Mouse (Mus musculus) ES-Bruce4 (cell line): ENCODE data around the gene Toe1.

ENCODE experiments used
- CTCF ChIP-seq: IDR thresholded peaks from one replicate; pipeline ENCODE4 v1.8.1; 2011; ENCODE audit warnings: low read depth, low read length
- POLR2A ChIP-seq: IDR thresholded peaks from one replicate; pipeline ENCODE4 v1.8.1; 2011; ENCODE audit warnings: low read length; ENCODE audit not compliant: insufficient read depth

DNA sequence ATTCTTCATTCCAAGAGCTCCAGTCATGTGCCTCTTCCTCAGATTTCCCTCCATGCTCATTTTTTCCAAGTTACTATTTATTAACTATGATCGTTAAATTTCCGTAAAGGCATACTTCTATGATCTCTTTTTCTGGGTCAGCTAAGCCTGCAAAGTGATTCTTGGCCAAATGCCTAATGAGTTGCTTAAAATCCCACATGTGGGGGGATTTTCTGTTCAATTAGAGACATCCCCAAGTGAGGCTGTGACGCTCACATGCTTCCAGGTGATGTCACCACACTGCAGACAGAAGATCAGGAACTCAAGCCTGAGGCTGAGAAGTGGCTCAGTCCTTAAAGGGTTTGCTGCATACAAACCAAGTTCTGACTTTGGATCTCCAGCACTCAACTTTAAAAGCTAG, 42.5 kb upstream of the Toe1 start:
- no peak for TF ChIP-seq POLR2A
- TF ChIP-seq CTCF, result no peak
